Mouse (Mus musculus): ENCODE results near the gene Bpifa5.

Bpifa5 gene

GRCm38 (mm10) chr2:154206908-154207307 lies 44.5 kb downstream of the Bpifa5 start:
- DNase-seq (ENCODE audit: low spot score in 2 of 2), result peak; percentile 65 to 70

GRCm38 (mm10) chr2:154209112-154209511 lies 46.7 kb downstream of the Bpifa5 start:
- no peak for DNase-seq (ENCODE audit: low spot score in 2 of 2)

GRCm38 (mm10) chr2:154211121-154211520 lies 48.7 kb downstream of the Bpifa5 start:
- DNase-seq (ENCODE audit: low spot score in 2 of 2), result no peak

- DNase-seq (ENCODE audit: low spot score in 2 of 2), result no peak
Observed at GRCm38 (mm10) chr2:154211881-154212280, 49.5 kb downstream of the Bpifa5 start.

GRCm38 (mm10) chr2:154215191-154215590 lies 52.8 kb downstream of the Bpifa5 start:
- DNase-seq (ENCODE audit: low spot score in 2 of 2), result peak in 1 of 2 experiments; percentile 33

Data from heart, adult 9 months (tissue).